Mouse (Mus musculus): ENCODE measurements around the gene Vax2. TPM values are rescaled to one million over a fixed set of nuclear protein-coding genes. Genes with fewer than 3 reads are reported as not detected.

The Vax2 gene
- 3.8 TPM for polyA plus RNA-seq (2017; shearing (Covaris generic))

DNA sequence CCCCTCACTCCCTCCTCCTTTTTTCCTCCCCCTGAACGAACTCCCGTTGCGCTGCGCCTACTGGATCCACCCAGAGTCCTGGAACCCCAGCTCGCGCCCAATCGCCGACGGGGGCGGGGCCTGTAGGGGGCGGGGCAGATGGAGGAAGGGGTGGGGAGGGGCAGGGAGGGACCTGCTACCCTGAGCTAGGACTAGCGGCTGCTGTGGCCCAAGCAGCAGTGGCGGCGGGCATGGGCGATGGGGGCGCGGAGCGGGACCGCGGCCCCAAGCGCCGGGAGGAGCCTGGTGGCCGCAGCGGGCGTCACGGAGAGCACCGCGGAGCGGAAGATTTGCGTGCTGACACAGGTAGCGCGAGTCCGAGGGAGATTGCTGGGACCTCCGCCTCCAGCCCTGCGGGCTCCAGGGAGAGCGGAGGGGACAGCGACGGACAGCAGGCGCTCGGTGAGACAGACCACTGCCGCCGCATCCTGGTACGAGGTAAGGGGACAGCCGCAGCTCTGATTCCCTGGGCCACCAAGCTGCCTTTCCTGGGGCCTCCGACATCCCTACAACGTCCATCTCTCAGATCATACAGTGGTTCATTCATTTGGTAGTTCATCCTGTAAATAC lies at the start of gene Vax2:
TSS of gene Vax2 (plus strand) at position 198 of the 609 bp plus-strand sequence.

GRCm38 (mm10) chr6:83677757-83678156 lies 33.3 kb upstream of the Vax2 start, which contains the start of gene Cd207:
TSS of gene Cd207 (minus strand) at chr6:83677857.

DNA sequence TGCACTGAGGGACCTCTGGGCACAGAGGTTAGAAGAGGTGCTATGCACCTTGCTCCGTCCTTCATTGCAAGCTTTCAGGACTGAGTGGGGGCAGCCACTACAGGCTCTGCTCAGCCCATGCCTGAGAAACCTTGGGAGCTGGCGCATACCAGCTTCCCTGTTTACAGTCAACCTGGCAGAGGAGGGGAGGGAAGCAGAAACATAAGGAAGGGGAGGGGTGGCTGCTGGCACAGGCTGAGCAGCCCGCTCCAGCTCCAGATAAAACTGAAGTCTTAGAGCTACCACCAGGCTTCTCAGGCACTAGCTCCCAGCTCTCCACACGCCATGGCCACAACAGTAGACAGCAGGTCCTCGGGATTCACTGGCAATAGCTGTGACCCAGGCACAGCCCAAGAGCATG lies 31.7 kb downstream of the Vax2 start, which contains the start of gene Atp6v1b1:
TSS of gene Atp6v1b1 (plus strand) at position 230 of the 400 bp plus-strand sequence.

GRCm38 (mm10) chr6:83762344-83762743 lies 51.3 kb downstream of the Vax2 start, which contains the start of gene Ankrd53:
TSS of gene Ankrd53 (plus strand) at chr6:83762644.

GRCm38 (mm10) chr6:83775638-83776293 lies 64.7 kb downstream of the Vax2 start, which contains the start of gene Tex261:
TSS of gene Tex261 (minus strand) at chr6:83775813.

Other genes with a start within 250 kb of the Vax2 start
- gene Dguok, start 204.3 kb upstream of the Vax2 start, polyA plus RNA-seq (2017; shearing (Covaris generic)): 87.0 TPM
- 0.51 TPM for gene Actg2, start 175.0 kb upstream of the Vax2 start, polyA plus RNA-seq (2017; shearing (Covaris generic))
- gene Stambp, start 138.5 kb upstream of the Vax2 start, polyA plus RNA-seq (2017; shearing (Covaris generic)): 29.2 TPM
- not detected for gene Clec4f, start 55.1 kb upstream of the Vax2 start, polyA plus RNA-seq (2017; shearing (Covaris generic))
- not detected for gene Cd207, start 33.4 kb upstream of the Vax2 start, polyA plus RNA-seq (2017; shearing (Covaris generic))
- gene Atp6v1b1, start 31.7 kb downstream of the Vax2 start, polyA plus RNA-seq (2017; shearing (Covaris generic)): not detected
- not detected for gene Ankrd53, start 51.4 kb downstream of the Vax2 start, polyA plus RNA-seq (2017; shearing (Covaris generic))
- gene Tex261, start 64.5 kb downstream of the Vax2 start, polyA plus RNA-seq (2017; shearing (Covaris generic)): 60.5 TPM
- 13.1 TPM for gene Nagk, start 83.7 kb downstream of the Vax2 start, polyA plus RNA-seq (2017; shearing (Covaris generic))
- 63.7 TPM for gene Paip2b, start 120.5 kb downstream of the Vax2 start, polyA plus RNA-seq (2017; shearing (Covaris generic))
- 85.3 TPM for gene Zfp638, start 155.8 kb downstream of the Vax2 start, polyA plus RNA-seq (2017; shearing (Covaris generic))

All from effector memory CD4-positive, alpha-beta T cell, adult 7 months (primary cell).